Mouse (Mus musculus) E14TG2a.4 (cell line): ENCODE data around the gene Tsnax.

Source experiments
- CTCF ChIP-seq: conservative IDR thresholded peaks from 2 replicates; pipeline ENCODE4 v1.5.1; 2014; ENCODE audit warnings: low read length
- POU5F1 ChIP-seq: IDR thresholded peaks from 2 replicates; pipeline ENCODE4 v1.6.1; 2014; ENCODE audit warnings: low read length, borderline replicate concordance

GRCm38 (mm10) chr8:124973221-124973620, 39.6 kb upstream of the Tsnax start:
- TF ChIP-seq CTCF (no peak), POU5F1 (no peak)
